Mouse (Mus musculus): ENCODE measurements around the gene Atg16l1.

- no peak for TF ChIP-seq CTCF (conservative IDR thresholded peaks at IDR 0.05; ENCODE audit: insufficient read depth, insufficient read length, low read depth, low read length)
- no peak for TF ChIP-seq POLR2A (IDR thresholded peaks at IDR 0.05; ENCODE audit: low read depth, low read length)
These were observed 32.3 kb upstream of the Atg16l1 start for GRCm38 (mm10) chr1:87723351-87723750.
